Mouse (Mus musculus) midbrain, embryonic 10.5 days (tissue): Measurements from ENCODE around the gene Cacna1c. TPM values are rescaled to one million over a fixed set of nuclear protein-coding genes. Genes with fewer than 3 reads are reported as not detected.

Experiments
- DNase-seq: peaks from one replicate; pipeline ENCODE4 v3.0.0-alpha.2; 2017; ENCODE audit warnings: low spot score
- H3K27ac ChIP-seq: fragments of 300-500 bp; sonication (generic); replicated peaks from 2 replicates; pipeline ENCODE4 v1.5.1; 2016; ENCODE audit warnings: mild to moderate bottlenecking
- H3K27me3 ChIP-seq: fragments of 300-500 bp; sonication (generic); 2 replicates; pipeline ENCODE4 v1.6.1; 2016; ENCODE audit warnings: low read depth, mild to moderate bottlenecking; ENCODE audit not compliant: poor library complexity, severe bottlenecking
- H3K36me3 ChIP-seq: fragments of 300-500 bp; sonication (generic); 2 replicates; pipeline ENCODE4 v1.6.1; 2016; ENCODE audit warnings: mild to moderate bottlenecking, moderate library complexity
- H3K4me1 ChIP-seq: fragments of 300-500 bp; sonication (generic); 2 replicates; pipeline ENCODE4 v1.6.1; 2016
- H3K4me3 ChIP-seq: fragments of 300-500 bp; sonication (generic); 2 replicates; pipeline ENCODE4 v1.5.1; 2016; ENCODE audit warnings: mild to moderate bottlenecking, moderate library complexity
- H3K9me3 ChIP-seq: fragments of 300-500 bp; sonication (generic); replicated peaks from 2 replicates; pipeline ENCODE4 v1.6.1; 2016; ENCODE audit warnings: mild to moderate bottlenecking
- WGBS: fragments of 180-500 bp; shearing (Covaris S2); methylation state at CpG from one replicate; pipeline ENCODE4 v1.1.7; 2016; 5-methylcytosine and 5-hydroxymethylcytosine counted together
- polyA plus RNA-seq: library from polyadenylated mRNA; unstranded; fragments of >200 nt; fragmentation: Nextera tagmentation; extraction: Ambion mirVana; gene quantifications from 2 replicates; pipeline ENCODE4 v1.2.1, GENCODE M21; 2016

Cacna1c gene
- polyA plus RNA-seq, 1 experiment from 2014 or later, result 1.5 TPM

GRCm38 (mm10) chr6:118724388-118724787, 471.8 kb downstream of the Cacna1c start:
- Histone ChIP-seq H3K27me3 (no peaks in the 10 kb centered on the region), H3K27ac (no peak overlapping the region), H3K9me3 (no peaks in the 10 kb centered on the region), H3K36me3 (no peaks in the 10 kb centered on the region), H3K4me1 (peaks cover 2% of the 10 kb centered on the region; the same call in 1 of the 2 replicates), H3K4me3 (no peak overlapping the region)
- no peak for DNase-seq
- WGBS, result 84% methylated on average over 6 of the region's 6 CpGs

DNA sequence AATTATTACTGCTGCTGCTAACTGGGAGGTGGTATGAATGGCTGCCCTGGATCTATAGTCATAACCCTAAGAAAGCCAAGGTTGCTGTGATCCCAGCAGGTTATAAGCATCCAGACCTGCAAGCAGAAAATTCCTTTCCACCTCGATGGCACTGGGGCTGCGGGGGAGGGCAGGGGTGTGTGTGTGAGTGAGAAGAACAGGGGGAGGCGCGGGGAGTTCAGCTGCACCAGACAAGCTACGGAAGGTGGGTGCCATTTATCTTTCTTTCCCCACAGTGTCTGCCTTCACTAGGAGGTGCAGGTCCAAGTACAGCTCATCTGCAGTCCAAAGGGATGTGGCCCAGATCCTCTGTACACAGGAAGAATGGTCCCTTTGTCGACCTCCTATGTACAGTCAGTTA, 473.9 kb downstream of the Cacna1c start:
- Histone ChIP-seq H3K4me1 (peaks cover 2% of the 10 kb centered on the region; the same call in 1 of the 2 replicates), H3K27ac (no peak overlapping the region), H3K36me3 (no peaks in the 10 kb centered on the region), H3K9me3 (no peaks in the 10 kb centered on the region), H3K4me3 (no peak overlapping the region), H3K27me3 (no peaks in the 10 kb centered on the region)
- 77% methylated on average over 6 of the region's 6 CpGs for WGBS
- no peak for DNase-seq

GRCm38 (mm10) chr6:118719486-118719885, 476.7 kb downstream of the Cacna1c start:
- H3K27ac ChIP-seq, result no peak overlapping the region
- H3K36me3 ChIP-seq, result no peaks in the 10 kb centered on the region
- WGBS, result 92% methylated on average over 1 of the region's 1 CpGs
- peaks cover 2% of the 10 kb centered on the region; the same call in 1 of the 2 replicates for H3K4me1 ChIP-seq
- H3K4me3 ChIP-seq, result no peak overlapping the region
- DNase-seq, result no peak
- no peaks in the 10 kb centered on the region for H3K27me3 ChIP-seq
- no peaks in the 10 kb centered on the region for H3K9me3 ChIP-seq

GRCm38 (mm10) chr6:118713286-118713685, 482.9 kb downstream of the Cacna1c start:
- Histone ChIP-seq H3K4me1 (no peaks in the 10 kb centered on the region), H3K27ac (no peak overlapping the region), H3K9me3 (no peaks in the 10 kb centered on the region), H3K4me3 (no peak overlapping the region), H3K27me3 (no peaks in the 10 kb centered on the region), H3K36me3 (no peaks in the 10 kb centered on the region)
- WGBS, result 92% methylated on average over 5 of the region's 5 CpGs
- no peak for DNase-seq

- H3K9me3 ChIP-seq, result no peaks in the 10 kb centered on the region
- H3K27me3 ChIP-seq, result no peaks in the 10 kb centered on the region
- no peak for DNase-seq
- 89% methylated on average over 14 of the region's 14 CpGs for WGBS
- H3K36me3 ChIP-seq, result no peaks in the 10 kb centered on the region
- no peaks in the 10 kb centered on the region for H3K4me1 ChIP-seq
- no peak overlapping the region for H3K4me3 ChIP-seq
- H3K27ac ChIP-seq, result no peak overlapping the region
These were observed 484.4 kb downstream of the Cacna1c start for GRCm38 (mm10) chr6:118711677-118712322.

GRCm38 (mm10) chr6:118707066-118707465, 489.2 kb downstream of the Cacna1c start:
- no peak for DNase-seq
- Histone ChIP-seq H3K4me3 (no peak overlapping the region), H3K4me1 (no peaks in the 10 kb centered on the region), H3K27ac (no peak overlapping the region), H3K9me3 (no peaks in the 10 kb centered on the region), H3K36me3 (no peaks in the 10 kb centered on the region), H3K27me3 (no peaks in the 10 kb centered on the region)
- WGBS, result 87% methylated on average over 4 of the region's 4 CpGs

DNA sequence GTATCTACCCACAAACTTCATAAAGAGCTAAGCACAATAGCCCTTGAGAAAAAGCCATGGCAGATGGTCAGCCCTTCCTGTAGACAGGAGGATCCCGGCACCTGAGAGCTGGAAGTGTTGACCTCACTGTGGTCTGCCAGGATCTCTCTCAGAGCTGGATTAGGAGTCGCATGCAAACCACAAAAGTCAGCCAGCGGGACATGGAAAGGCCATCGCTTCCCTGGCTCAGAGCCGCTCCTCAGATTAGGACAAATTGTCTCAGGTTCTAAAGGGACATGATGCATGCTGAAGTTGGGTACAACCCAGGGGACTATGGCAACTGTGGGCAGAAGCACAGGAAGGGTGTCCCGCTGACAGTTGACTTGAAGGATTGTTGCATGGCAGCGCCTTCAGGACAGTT, 490.4 kb downstream of the Cacna1c start:
- WGBS, result 92% methylated on average over 7 of the region's 7 CpGs
- Histone ChIP-seq H3K9me3 (no peaks in the 10 kb centered on the region), H3K4me1 (no peaks in the 10 kb centered on the region), H3K4me3 (no peak overlapping the region), H3K36me3 (no peaks in the 10 kb centered on the region), H3K27ac (no peak overlapping the region), H3K27me3 (no peaks in the 10 kb centered on the region)
- DNase-seq, result no peak

- no peaks in the 10 kb centered on the region for H3K9me3 ChIP-seq
- no peak for DNase-seq
- no peak overlapping the region for H3K27ac ChIP-seq
- H3K4me1 ChIP-seq, result no peaks in the 10 kb centered on the region
- WGBS, result 82% methylated on average over 4 of the region's 4 CpGs
- H3K27me3 ChIP-seq, result no peaks in the 10 kb centered on the region
- H3K36me3 ChIP-seq, result no peaks in the 10 kb centered on the region
- H3K4me3 ChIP-seq, result no peak overlapping the region
These were observed 501.6 kb downstream of the Cacna1c start for GRCm38 (mm10) chr6:118694626-118695025.

DNA sequence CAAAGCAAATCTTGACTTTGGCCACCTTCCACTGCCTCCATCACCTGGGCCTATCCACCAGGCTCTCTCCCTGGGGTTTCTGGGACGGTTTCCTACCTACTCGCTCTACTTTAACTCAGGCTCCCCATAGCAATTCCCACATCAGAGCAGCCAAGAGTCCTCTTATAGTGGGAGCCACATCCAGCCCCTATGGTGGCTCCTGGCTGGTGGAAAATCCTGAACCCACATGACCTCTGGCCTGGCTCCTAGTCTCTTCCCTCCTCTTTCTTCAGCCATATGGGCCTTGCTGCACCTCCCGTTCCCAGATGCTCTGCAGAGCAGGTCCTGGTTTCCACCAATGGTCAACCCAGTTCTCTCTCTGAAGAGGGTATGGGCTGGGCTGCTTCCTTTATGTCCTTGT, 506.8 kb downstream of the Cacna1c start:
- DNase-seq, result no peak
- no peak overlapping the region for H3K4me3 ChIP-seq
- no peaks in the 10 kb centered on the region for H3K27me3 ChIP-seq
- no peak overlapping the region for H3K27ac ChIP-seq
- no peaks in the 10 kb centered on the region for H3K36me3 ChIP-seq
- no peaks in the 10 kb centered on the region for H3K9me3 ChIP-seq
- H3K4me1 ChIP-seq, result no peaks in the 10 kb centered on the region
- WGBS, result 88% methylated on average over 3 of the region's 3 CpGs

DNA sequence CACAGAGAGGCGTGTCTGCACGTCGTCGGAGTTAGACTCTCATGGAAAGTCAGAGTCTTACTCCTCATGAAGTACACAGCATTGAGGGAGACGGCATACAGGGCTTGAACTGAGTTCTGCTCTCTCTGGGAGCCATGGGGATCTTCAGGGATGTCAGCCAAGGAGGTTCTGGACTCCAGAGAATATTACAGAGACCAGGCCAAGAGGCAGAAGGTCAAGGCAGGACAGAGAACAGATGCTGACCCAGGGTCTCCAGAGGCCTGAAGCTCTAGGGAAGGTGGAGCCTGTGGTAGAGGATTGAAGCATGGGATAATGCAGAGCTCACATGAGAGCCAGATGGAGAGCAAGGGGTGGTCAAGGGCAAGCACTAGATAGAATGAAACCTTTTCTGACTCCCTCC, 507.4 kb downstream of the Cacna1c start:
- Histone ChIP-seq H3K27me3 (no peaks in the 10 kb centered on the region), H3K36me3 (no peaks in the 10 kb centered on the region), H3K4me3 (no peak overlapping the region), H3K4me1 (no peaks in the 10 kb centered on the region), H3K9me3 (no peaks in the 10 kb centered on the region), H3K27ac (no peak overlapping the region)
- DNase-seq, result no peak
- WGBS, result 90% methylated on average over 5 of the region's 5 CpGs

GRCm38 (mm10) chr6:118680814-118681213, 515.4 kb downstream of the Cacna1c start:
- H3K27ac ChIP-seq, result no peak overlapping the region; the same call in 1 of the 2 replicates
- no peaks in the 10 kb centered on the region for H3K9me3 ChIP-seq
- H3K27me3 ChIP-seq, result no peaks in the 10 kb centered on the region
- DNase-seq, result no peak
- H3K36me3 ChIP-seq, result no peaks in the 10 kb centered on the region
- 68% methylated on average over 6 of the region's 6 CpGs for WGBS
- H3K4me1 ChIP-seq, result peaks cover 6% of the 10 kb centered on the region; the same call in 1 of the 2 replicates
- no peak overlapping the region for H3K4me3 ChIP-seq

DNA sequence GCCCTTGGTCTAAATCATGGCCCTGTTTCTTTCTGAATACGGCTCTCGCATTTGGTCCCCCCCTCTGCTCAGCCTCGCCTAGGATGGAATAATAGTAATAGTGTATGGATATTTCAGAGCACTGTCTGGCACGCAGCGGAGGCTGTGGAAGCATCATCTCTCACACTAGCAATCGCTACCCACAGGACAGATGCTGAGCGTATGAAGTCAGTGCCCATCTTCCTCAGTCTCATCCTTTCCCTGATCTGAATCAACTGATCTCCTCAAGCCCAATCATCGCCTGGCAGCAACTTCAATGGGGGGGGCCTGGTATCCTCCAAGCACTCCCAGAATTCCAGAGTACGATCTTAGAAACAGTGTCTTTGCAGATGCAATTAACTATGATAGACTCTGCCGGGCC, 518.2 kb downstream of the Cacna1c start:
- 94% methylated on average over 10 of the region's 10 CpGs for WGBS
- H3K36me3 ChIP-seq, result no peaks in the 10 kb centered on the region

GRCm38 (mm10) chr6:118677306-118677705, 518.9 kb downstream of the Cacna1c start:
- H3K36me3 ChIP-seq, result no peaks in the 10 kb centered on the region
- no peak overlapping the region for H3K27ac ChIP-seq
- no peaks in the 10 kb centered on the region for H3K9me3 ChIP-seq
- no peaks in the 10 kb centered on the region for H3K27me3 ChIP-seq
- no peak overlapping the region for H3K4me3 ChIP-seq
- H3K4me1 ChIP-seq, result peaks cover 6% of the 10 kb centered on the region; the same call in 1 of the 2 replicates
- WGBS, result 93% methylated on average over 6 of the region's 6 CpGs
- DNase-seq, result no peak

More for the DNA sequence above, 518.2 kb downstream of the Cacna1c start:
- Histone ChIP-seq H3K4me1 (peaks cover 6% of the 10 kb centered on the region; the same call in 1 of the 2 replicates), H3K27ac (no peak overlapping the region), H3K4me3 (no peak overlapping the region), H3K9me3 (no peaks in the 10 kb centered on the region), H3K27me3 (no peaks in the 10 kb centered on the region)
- DNase-seq, result no peak
